Mouse (Mus musculus) spleen, adult 2 months (tissue): ENCODE results near the gene Fbxw25.
"Not testable (repeated sequence)": the region's sequence is repeated elsewhere in the genome, so short reads cannot be mapped to it uniquely, and the experiment has no call there.

Source experiments
- CTCF ChIP-seq: fragments of 200-500 bp; IDR thresholded peaks from 2 replicates; pipeline ENCODE4 v1.5.1; 2011; ENCODE audit warnings: mild to moderate bottlenecking, inconsistent platforms; ENCODE audit not compliant: insufficient read depth, insufficient read length, insufficient replicate concordance; ENCODE audit errors: extremely low read depth
- POLR2A ChIP-seq: fragments of 200-500 bp; IDR thresholded peaks from 2 replicates; pipeline ENCODE4 v1.6.1; 2011; ENCODE audit warnings: low read depth, low read length, inconsistent platforms

DNA sequence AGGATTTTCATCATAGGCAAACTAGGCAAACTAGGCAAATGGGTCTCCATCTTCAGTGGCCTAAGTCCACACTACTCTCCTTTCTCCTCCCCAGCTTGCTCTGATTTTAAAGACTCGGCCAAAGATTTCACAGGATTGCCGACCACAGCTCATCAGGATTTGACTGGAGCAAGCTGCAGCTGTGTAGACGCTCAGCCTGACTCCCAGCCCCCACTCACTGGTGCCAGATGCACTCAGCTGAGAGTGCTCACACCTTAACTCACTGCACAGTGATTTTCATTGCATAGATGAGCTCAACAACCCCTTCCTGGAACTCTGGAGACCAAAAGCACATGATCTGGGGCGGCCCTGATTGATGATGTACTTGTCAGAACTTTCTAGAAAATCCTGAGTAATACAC lies 38.1 kb upstream of the Fbxw25 start, which contains the start of gene Fbxw18:
- not testable (repeated sequence) for TF ChIP-seq CTCF, POLR2A
